Mouse (Mus musculus): ENCODE data around the gene Slc46a1.
A peak's percentile ranks its signal among the peaks of the same experiment; 100 is the strongest.

Gene Slc46a1

GRCm38 (mm10) chr11:78458740-78459139, 6.8 kb upstream of the Slc46a1 start:
- DNase-seq: no peak

DNA sequence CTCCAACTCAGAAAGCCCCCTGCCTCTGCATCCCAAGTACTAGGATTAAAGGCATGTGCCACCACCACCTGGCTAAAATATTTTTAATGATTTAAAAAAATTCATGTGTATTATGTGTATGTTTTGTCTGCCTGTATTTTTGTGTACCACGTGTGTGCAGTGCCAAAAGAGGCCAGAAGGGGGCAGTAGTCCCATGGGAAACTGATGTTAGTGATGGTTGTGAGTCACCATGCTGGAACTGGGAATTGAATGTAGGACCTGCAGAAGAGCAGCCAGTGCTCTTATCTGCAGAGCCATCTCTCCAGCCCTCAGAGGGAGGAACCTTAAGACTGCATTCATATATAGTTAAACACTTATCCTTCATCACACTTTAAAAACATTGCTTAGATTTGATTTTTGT, 3.6 kb upstream of the Slc46a1 start:
- no peak for DNase-seq

GRCm38 (mm10) chr11:78462669-78463068, 2.8 kb upstream of the Slc46a1 start:
- no peak for DNase-seq

- no peak for DNase-seq
Observed at GRCm38 (mm10) chr11:78463286-78464036, 2.0 kb upstream of the Slc46a1 start.

- DNase-seq: no peak
Observed at GRCm38 (mm10) chr11:78465116-78465515, 381 bp upstream of the Slc46a1 start.

DNA sequence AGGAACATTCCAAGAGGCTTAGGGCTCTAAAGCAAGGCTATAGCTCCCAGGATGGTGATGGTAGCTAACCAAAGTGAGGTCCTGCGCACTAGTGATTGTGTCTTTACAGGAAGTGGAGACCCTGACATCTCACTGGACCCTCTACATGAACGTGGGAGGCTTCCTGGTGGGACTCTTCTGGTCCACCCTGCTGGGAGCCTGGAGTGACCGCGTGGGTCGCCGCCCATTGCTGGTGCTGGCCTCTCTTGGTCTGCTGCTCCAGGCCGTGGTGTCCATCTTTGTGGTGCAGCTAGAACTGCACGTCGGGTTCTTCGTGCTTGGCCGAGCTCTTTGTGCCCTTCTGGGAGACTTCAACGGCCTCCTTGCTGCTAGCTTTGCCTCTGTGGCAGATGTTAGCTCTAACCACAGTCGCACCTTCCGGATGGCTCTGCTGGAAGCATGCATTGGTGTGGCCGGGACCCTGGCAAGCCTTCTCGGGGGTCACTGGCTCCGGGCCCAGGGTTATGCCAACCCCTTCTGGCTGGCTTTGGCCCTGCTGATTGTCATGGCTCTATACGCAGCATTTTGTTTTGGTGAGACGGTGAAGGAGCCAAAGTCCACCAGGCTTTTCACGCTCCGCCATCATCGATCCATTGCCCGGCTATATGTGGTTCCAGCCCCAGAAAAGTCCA, 880 bp downstream of the Slc46a1 start:
- no peak for DNase-seq

- no peak for DNase-seq
Observed at GRCm38 (mm10) chr11:78467515-78467914, 2.0 kb downstream of the Slc46a1 start.

- DNase-seq: no peak
Observed at GRCm38 (mm10) chr11:78467932-78468331, 2.4 kb downstream of the Slc46a1 start.

- no peak for DNase-seq
Observed at GRCm38 (mm10) chr11:78471326-78472103, 6.0 kb downstream of the Slc46a1 start.

GRCm38 (mm10) chr11:78475289-78475688, 9.8 kb downstream of the Slc46a1 start:
- no peak for DNase-seq

- peak; percentile 4 for DNase-seq
Observed at GRCm38 (mm10) chr11:78483639-78484038, 18.1 kb downstream of the Slc46a1 start.

- peak; percentile 81 for DNase-seq
Observed at GRCm38 (mm10) chr11:78488168-78488567, 22.7 kb downstream of the Slc46a1 start.

DNA sequence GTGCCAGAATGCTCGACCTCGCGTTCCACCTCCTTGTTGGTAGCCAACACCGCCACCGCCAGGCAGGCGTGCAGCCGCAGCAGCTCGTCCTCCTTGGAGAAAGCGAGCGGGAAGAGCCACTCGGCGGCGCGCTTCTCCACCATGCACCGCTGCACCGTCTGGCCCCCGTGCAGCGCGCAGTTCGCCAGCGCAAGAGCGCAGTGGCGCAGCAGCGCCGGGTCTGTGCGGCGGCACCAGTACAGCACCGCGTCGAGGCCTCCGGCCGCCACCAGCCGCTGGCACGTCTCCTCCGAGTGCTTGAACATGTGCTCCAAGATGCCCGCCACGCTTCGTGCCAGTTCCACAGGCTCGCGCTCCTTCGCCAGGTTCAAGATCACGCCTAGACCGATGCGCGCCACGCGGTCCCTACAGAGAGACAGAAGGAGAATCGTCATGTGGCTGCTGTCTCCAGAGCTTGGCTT, 25.3 kb downstream of the Slc46a1 start:
- peak; percentile 78 for DNase-seq

- DNase-seq: no peak
Observed at GRCm38 (mm10) chr11:78495904-78496303, 30.4 kb downstream of the Slc46a1 start.

DNA sequence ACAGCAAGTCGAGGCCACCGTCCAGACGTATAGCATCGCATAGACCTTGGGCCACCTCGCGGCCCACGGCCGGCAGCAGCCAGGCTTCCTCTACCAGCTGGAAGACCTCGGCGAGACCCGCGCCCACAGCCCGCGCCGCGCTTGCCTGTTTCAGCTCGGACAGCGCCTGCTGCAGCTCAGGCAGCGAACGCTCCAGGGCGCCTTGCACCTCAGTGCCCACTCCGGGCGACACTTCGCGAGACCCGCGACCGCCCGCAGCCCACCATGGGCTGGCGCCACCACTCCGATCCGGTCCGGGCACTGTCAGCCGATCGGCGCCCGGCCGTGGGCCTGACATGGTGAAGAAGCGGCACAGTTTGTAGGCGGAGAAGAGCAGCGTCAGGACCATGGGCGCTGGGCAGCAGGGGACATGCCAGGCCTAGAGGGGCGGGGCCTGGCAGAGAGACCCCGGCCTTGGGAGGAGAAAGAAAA, 31.6 kb downstream of the Slc46a1 start:
- DNase-seq: peak; percentile 79

DNA sequence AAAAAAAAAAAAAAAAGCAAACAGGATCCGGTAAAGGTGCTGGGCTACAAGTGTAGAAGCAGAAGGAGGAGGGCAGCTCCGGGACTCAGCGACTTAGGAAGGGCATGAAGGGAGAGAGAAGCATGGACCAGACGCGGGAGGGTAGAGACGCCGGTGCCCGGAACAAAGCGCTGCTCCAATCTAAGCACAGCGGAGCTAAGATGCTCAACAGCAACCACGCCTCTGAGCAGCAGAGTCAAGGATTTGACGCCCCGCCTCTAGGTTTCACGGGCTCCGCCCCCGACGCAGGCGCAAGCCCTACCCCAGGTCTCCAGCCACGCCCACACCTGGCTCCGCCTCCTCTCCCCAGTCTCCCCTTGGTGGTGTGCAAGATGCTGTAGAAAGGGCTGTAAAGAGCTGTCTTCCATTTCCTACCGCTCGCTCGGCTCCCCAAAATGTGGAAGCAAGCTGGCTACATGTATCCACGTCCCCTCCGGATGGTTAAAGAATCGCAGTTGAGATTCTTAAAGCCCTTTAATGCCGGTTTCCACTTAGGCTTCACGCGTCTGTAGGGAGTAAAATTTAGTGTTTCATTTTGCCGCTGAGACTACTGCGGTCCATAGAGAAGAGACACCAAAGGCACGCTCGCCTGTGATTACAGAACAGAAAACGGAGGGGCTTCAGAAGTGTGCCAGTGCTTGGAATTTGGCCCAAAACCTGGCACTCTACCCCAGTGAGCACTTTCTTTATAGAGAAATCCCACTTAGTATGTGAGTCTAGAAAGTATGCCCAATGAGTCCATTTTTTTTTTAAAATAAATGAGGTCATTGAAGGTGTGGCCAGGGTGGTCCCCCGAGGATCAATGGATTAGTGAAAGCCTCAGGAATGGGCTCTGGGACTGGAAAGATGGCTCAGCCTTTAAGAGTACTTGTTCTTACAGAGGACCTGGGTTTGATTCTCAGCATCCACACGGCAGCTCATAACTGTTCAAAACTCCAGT, 32.3 kb downstream of the Slc46a1 start, which contains the start of gene Sarm1:
Gene Sarm1 (minus strand): TSS at position 211 of the 979 bp plus-strand sequence.
- peak; percentile 99 for DNase-seq

- peak; percentile 60 for DNase-seq
Observed at GRCm38 (mm10) chr11:78499004-78499403, 33.5 kb downstream of the Slc46a1 start, which contains the start of gene Vtn. Gene Vtn, plus strand, starts transcription at chr11:78499091.

DNA sequence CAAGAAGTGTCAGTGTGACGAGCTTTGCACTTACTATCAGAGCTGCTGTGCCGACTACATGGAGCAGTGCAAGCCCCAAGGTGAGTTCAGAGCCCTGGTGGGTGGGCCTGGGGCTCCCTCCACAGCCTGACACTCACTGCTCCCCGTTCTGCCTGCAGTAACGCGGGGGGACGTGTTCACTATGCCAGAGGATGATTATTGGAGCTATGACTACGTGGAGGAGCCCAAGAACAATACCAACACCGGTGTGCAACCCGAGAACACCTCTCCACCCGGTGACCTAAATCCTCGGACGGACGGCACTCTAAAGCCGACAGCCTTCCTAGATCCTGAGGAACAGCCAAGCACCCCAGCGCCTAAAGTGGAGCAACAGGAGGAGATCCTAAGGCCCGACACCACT, 34.0 kb downstream of the Slc46a1 start:
- DNase-seq: peak; percentile 53

DNA sequence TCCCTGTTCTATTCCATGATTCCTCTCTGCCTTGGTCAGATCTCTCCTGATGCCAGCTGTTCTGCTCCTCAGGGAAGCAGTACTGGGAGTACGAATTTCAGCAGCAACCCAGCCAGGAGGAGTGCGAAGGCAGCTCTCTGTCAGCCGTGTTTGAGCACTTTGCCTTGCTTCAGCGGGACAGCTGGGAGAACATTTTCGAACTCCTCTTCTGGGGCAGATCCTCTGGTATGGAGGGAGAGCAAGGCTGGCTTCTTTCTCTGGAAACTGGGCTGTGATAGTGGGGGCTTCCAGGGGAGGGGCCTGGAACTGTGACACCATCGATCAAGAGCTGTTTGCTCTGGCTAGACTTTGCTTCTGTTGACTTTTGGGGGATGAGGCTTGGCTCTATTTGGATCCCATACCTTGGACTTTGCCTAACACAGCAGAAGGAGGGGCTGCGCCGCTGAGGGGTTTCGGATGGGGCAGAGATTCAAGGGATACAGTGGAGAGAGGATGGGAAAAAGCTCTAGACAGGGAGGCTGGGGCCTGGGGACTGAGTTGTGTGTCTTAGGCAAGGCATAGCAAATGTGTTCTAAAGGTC, 35.2 kb downstream of the Slc46a1 start:
- peak; percentile 42 for DNase-seq

DNA sequence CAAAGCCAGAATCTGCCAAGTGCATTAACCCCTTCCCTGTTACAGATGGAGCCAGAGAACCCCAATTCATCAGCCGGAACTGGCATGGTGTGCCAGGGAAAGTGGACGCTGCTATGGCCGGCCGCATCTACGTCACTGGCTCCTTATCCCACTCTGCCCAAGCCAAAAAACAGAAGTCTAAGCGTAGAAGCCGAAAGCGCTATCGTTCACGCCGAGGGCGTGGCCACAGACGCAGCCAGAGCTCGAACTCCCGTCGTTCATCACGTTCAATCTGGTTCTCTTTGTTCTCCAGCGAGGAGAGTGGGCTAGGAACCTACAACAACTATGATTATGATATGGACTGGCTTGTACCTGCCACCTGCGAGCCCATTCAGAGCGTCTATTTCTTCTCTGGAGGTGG, 36.0 kb downstream of the Slc46a1 start:
- DNase-seq: peak; percentile 55

DNA sequence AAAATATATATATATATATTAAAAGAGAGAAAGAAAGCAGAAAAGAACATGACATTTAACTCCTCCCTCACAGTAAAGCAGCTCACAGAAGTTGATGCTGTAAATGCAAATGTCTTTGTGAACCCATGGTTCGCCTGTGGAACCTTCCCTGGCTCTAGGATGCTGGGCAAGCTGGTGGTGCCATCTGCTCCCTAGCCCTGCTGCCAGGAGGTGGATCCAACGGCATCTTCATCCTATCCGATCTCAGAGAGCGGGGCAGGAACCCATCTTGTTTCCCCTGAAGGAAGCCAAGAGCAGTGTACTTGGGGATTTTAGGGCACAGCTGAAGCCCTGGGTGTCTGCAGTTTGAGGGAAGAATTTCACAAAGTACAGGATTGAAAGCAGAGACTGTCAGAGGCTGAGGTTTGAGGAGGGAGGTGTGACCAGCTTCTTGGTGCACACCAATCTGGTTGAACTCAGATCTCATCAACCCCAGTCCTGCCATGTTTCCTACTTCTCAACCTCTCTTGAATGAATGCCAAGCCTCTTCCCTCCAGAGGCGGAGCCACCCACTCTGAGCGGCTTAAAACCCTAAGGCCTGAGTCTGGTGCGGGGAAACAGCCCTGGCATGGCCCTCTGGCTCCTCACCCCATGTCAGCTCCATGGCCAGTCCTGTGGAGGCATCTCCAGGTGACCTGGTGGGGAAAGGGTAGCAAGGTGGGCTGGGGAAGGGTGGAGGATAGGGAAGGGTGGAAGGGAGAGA, 37.6 kb downstream of the Slc46a1 start, which contains the start of gene Sebox:
Gene Sebox (plus strand): TSS at position 539 of the 742 bp plus-strand sequence.
- peak; percentile 94 for DNase-seq

Measured in cerebellum, adult 9-11 months (tissue).